25 mouse cellular contexts compared by ENCODE assay signal in the genomic region with DNA sequence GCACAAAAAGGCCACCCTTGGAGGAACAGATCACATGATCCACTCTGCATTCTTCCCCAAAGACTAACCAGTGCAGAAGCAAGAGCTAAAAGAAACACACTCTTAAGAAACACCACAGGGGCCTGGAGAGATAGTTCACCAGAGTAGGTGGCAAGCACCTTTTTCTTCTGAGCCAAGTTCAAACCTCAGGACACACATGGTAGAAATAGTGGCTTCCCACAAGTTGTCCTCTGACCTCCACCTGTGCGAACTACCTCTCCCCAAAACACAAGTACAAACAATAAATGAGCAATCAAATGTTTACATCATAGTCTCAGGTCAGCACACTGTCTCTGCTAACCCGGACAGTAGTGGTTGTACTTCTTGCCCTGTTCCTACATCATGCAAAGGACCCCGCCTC. TPM values are rescaled to one million over a fixed set of nuclear protein-coding genes. Genes with fewer than 3 reads are reported as not detected.
A peak's percentile ranks its signal among the peaks of the same experiment; 100 is the strongest.
DNase-seq lines count a peak whose midpoint lies in the region; ATAC-seq and TF ChIP-seq lines count a peak whose summit lies in the region.
"Had no signal": no experiment of that assay in that cellular context is flagged by ENCODE, and none has a peak within 500 bp of the region (broad histone marks: within the 10 kb centered on the region; RNA-seq: fewer than 3 reads in every experiment).

No protein-coding gene starts in this region.

- 0 out of 2 replicates have a peak overlapping the region, but pooled peaks have one; percentile 9 for H3K27ac ChIP-seq in heart, adult 2 months
- H3K27ac ChIP-seq in heart, embryonic 10.5 days = no peak overlapping the region
- H3K27ac ChIP-seq in liver, adult 2 months (replicated peaks; ENCODE audit: insufficient read depth, low read depth, low read length) = no peak overlapping the region
- no peak overlapping the region for H3K27ac ChIP-seq in liver, embryonic 11.5 days (ENCODE audit: low read depth, low read length)
- H3K27ac ChIP-seq in lung, embryonic 16.5 days (ENCODE audit: low read length) = no peak overlapping the region
- no peak overlapping the region for H3K27ac ChIP-seq in kidney, embryonic 14.5 days (ENCODE audit: low read depth, low read length)
- H3K27ac ChIP-seq: embryonic facial prominence, embryonic 12.5 days; embryonic facial prominence, embryonic 15.5 days; hindbrain, embryonic 12.5 days; hindbrain, embryonic 15.5 days had no signal

- WGBS in heart, adult 2 months = 83% methylated on average over 3 of the region's 3 CpGs
- WGBS in heart, embryonic 10.5 days = 80% methylated on average over 3 of the region's 3 CpGs
- 40% methylated on average over 3 of the region's 3 CpGs for WGBS in liver, adult 2 months
- WGBS in liver, embryonic 11.5 days = 81% methylated on average over 3 of the region's 3 CpGs
- 57% methylated on average over 3 of the region's 3 CpGs for WGBS in lung, embryonic 16.5 days
- WGBS in kidney, embryonic 14.5 days = 85% methylated on average over 3 of the region's 3 CpGs

- H3K9me3 ChIP-seq in heart, embryonic 10.5 days = no peaks in the 10 kb centered on the region
- no peaks in the 10 kb centered on the region for H3K9me3 ChIP-seq in liver, embryonic 11.5 days (ENCODE audit: control insufficient read depth, low read length)
- no peaks in the 10 kb centered on the region for H3K9me3 ChIP-seq in lung, embryonic 16.5 days (ENCODE audit: control insufficient read depth, low read length)
- H3K9me3 ChIP-seq in kidney, embryonic 14.5 days (ENCODE audit: control insufficient read depth, low read length) = no peaks in the 10 kb centered on the region
- H3K9me3 ChIP-seq: embryonic facial prominence, embryonic 12.5 days; embryonic facial prominence, embryonic 15.5 days; hindbrain, embryonic 12.5 days; hindbrain, embryonic 15.5 days had no signal

- intact Hi-C loops in heart, adult 2 months (cut with DNase I) = no loop called here

- H3K4me1 ChIP-seq in heart, adult 2 months (ENCODE audit: control insufficient read depth, insufficient read depth, low read length) = peaks cover 9% of the 10 kb centered on the region
- H3K4me1 ChIP-seq in heart, embryonic 10.5 days = 0 out of 2 replicates have a peak, but pooled peaks cover 4% of the 10 kb centered on the region
- peaks cover 63% of the 10 kb centered on the region for H3K4me1 ChIP-seq in liver, adult 2 months (ENCODE audit: control insufficient read depth, insufficient read depth, low read length)
- H3K4me1 ChIP-seq in liver, embryonic 11.5 days (replicated peaks; ENCODE audit: control insufficient read depth, insufficient read depth, low read length) = no peaks in the 10 kb centered on the region
- H3K4me1 ChIP-seq in lung, embryonic 16.5 days (replicated peaks; ENCODE audit: control insufficient read depth, insufficient read depth, low read length) = peaks cover 29% of the 10 kb centered on the region
- no peaks in the 10 kb centered on the region for H3K4me1 ChIP-seq in kidney, embryonic 14.5 days (ENCODE audit: control insufficient read depth, insufficient read depth, low read length)
- H3K4me1 ChIP-seq: hindbrain, embryonic 12.5 days; hindbrain, embryonic 15.5 days had no signal

- TF ChIP-seq CTCF in heart, adult 2 months (IDR thresholded peaks at IDR 0.05) = no peak
- TF ChIP-seq CTCF in liver, adult 2 months (IDR thresholded peaks at IDR 0.05; ENCODE audit: low read depth, low read length) = no peak

- H3K4me3 ChIP-seq in heart, adult 2 months = no peak overlapping the region
- no peak overlapping the region for H3K4me3 ChIP-seq in heart, embryonic 10.5 days
- H3K4me3 ChIP-seq in liver, adult 2 months (ENCODE audit: insufficient read depth, low read depth, low read length) = no peak overlapping the region
- no peak overlapping the region for H3K4me3 ChIP-seq in liver, embryonic 11.5 days (ENCODE audit: low read depth, low read length)
- no peak overlapping the region for H3K4me3 ChIP-seq in lung, embryonic 16.5 days (ENCODE audit: low read length)
- H3K4me3 ChIP-seq in kidney, embryonic 14.5 days (ENCODE audit: low read length) = no peak overlapping the region
- H3K4me3 ChIP-seq: embryonic facial prominence, embryonic 12.5 days; embryonic facial prominence, embryonic 15.5 days; hindbrain, embryonic 12.5 days; hindbrain, embryonic 15.5 days had no signal

- DNase-seq in heart, adult 2 months = no peak
- DNase-seq in heart, embryonic 10.5 days (ENCODE audit: low spot score) = no peak
- peak; percentile 75 for DNase-seq in liver, adult 2 months (ENCODE audit: extremely low read depth, low read depth, low spot score)
- DNase-seq in liver, embryonic 11.5 days (ENCODE audit: low spot score) = no peak
- DNase-seq in lung, postnatal 4 days = no peak
- DNase-seq: adrenal gland, adult 2 months; adrenal gland, postnatal 14 days; cerebellum, adult 11 months; cerebellum, adult 2 months; cerebellum, adult 9-11 months; cerebellum, postnatal 25 days; forebrain, postnatal 0 days; gastrocnemius, postnatal 10 days had no signal

- no peak for TF ChIP-seq EP300 in heart, adult 2 months (IDR thresholded peaks at IDR 0.05; ENCODE audit: insufficient read depth, low read depth, low read length)

- H3K9ac ChIP-seq in heart, adult 2 months (ENCODE audit: low read depth, low read length) = no peak overlapping the region
- no peak overlapping the region for H3K9ac ChIP-seq in liver, adult 2 months (ENCODE audit: low read depth, low read length)
- H3K9ac ChIP-seq in liver, embryonic 11.5 days (ENCODE audit: low read depth, low read length) = no peak overlapping the region
- H3K9ac ChIP-seq in lung, embryonic 16.5 days (ENCODE audit: low read length) = no peak overlapping the region
- no peak overlapping the region for H3K9ac ChIP-seq in kidney, embryonic 14.5 days (ENCODE audit: low read depth, low read length)
- H3K9ac ChIP-seq: embryonic facial prominence, embryonic 12.5 days; embryonic facial prominence, embryonic 15.5 days; forebrain, postnatal 0 days; hindbrain, embryonic 12.5 days; hindbrain, embryonic 15.5 days had no signal

- no peaks in the 10 kb centered on the region for H3K79me2 ChIP-seq in heart, adult 2 months (replicated peaks; ENCODE audit: control insufficient read depth, insufficient read depth, low read length)
- peaks cover 34% of the 10 kb centered on the region for H3K79me2 ChIP-seq in liver, adult 2 months (ENCODE audit: control insufficient read depth, insufficient read depth, low read length)

- H3K36me3 ChIP-seq in heart, adult 2 months (ENCODE audit: control insufficient read depth, insufficient read depth, low read length) = no peaks in the 10 kb centered on the region
- H3K36me3 ChIP-seq in heart, embryonic 10.5 days = no peaks in the 10 kb centered on the region
- peaks cover 76% of the 10 kb centered on the region for H3K36me3 ChIP-seq in liver, adult 2 months (ENCODE audit: control insufficient read depth, insufficient read depth, low read length)
- H3K36me3 ChIP-seq in liver, embryonic 11.5 days (ENCODE audit: control insufficient read depth, insufficient read depth, low read length) = no peaks in the 10 kb centered on the region
- no peaks in the 10 kb centered on the region for H3K36me3 ChIP-seq in lung, embryonic 16.5 days (ENCODE audit: control insufficient read depth, insufficient read depth, low read length)
- no peaks in the 10 kb centered on the region for H3K36me3 ChIP-seq in kidney, embryonic 14.5 days (ENCODE audit: control insufficient read depth, insufficient read depth, low read length)
- H3K36me3 ChIP-seq: embryonic facial prominence, embryonic 12.5 days; embryonic facial prominence, embryonic 15.5 days; hindbrain, embryonic 12.5 days; hindbrain, embryonic 15.5 days had no signal

- no peaks in the 10 kb centered on the region for H3K27me3 ChIP-seq in heart, adult 2 months (ENCODE audit: control insufficient read depth, insufficient read depth, low read length)
- H3K27me3 ChIP-seq in heart, embryonic 10.5 days (ENCODE audit: insufficient read depth, poor library complexity, severe bottlenecking) = peaks cover 8% of the 10 kb centered on the region; the same call in 1 of the 2 replicates
- no peaks in the 10 kb centered on the region for H3K27me3 ChIP-seq in liver, adult 2 months (ENCODE audit: control insufficient read depth, insufficient read depth, low read length)
- H3K27me3 ChIP-seq in liver, embryonic 11.5 days (replicated peaks; ENCODE audit: control insufficient read depth, insufficient read depth, low read length) = no peaks in the 10 kb centered on the region
- no peaks in the 10 kb centered on the region for H3K27me3 ChIP-seq in lung, embryonic 16.5 days (ENCODE audit: control insufficient read depth, insufficient read depth, low read depth, low read length)
- H3K27me3 ChIP-seq in kidney, embryonic 14.5 days (ENCODE audit: control insufficient read depth, insufficient read depth, low read length) = no peaks in the 10 kb centered on the region
- H3K27me3 ChIP-seq: embryonic facial prominence, embryonic 12.5 days; embryonic facial prominence, embryonic 15.5 days; hindbrain, embryonic 12.5 days; hindbrain, embryonic 15.5 days had no signal

- TF ChIP-seq POLR2A in heart, adult 2 months (IDR thresholded peaks at IDR 0.05; ENCODE audit: insufficient read depth, low read depth, low read length) = no peak
- TF ChIP-seq POLR2A in liver, adult 2 months (IDR thresholded peaks at IDR 0.05; ENCODE audit: extremely low read depth, insufficient read depth, low read length) = no peak

- H3K4me2 ChIP-seq in liver, embryonic 11.5 days = no peak overlapping the region
- no peak overlapping the region for H3K4me2 ChIP-seq in lung, embryonic 16.5 days (ENCODE audit: low read depth, low read length)
- H3K4me2 ChIP-seq in kidney, embryonic 14.5 days (replicated peaks; ENCODE audit: low read depth, low read length) = no peak overlapping the region
- H3K4me2 ChIP-seq: embryonic facial prominence, embryonic 12.5 days; embryonic facial prominence, embryonic 15.5 days; hindbrain, embryonic 12.5 days; hindbrain, embryonic 15.5 days had no signal

- ATAC-seq in liver, embryonic 11.5 days (replicated peaks; ENCODE audit: low FRiP score) = no peak
- peak; percentile 55 for ATAC-seq in lung, embryonic 16.5 days (ENCODE audit: low read depth)
- ATAC-seq in kidney, embryonic 14.5 days (ENCODE audit: low FRiP score, low TSS enrichment) = no peak
- ATAC-seq: CD4-positive, CD25-positive, alpha-beta regulatory T cell, adult 4 months; forebrain, embryonic 14.5 days; forebrain, postnatal 0 days had no signal

RNA-seq across cellular contexts. Expression of a gene that starts 45.5 kb away (rescaled TPM):
- 10 to 100 TPM in 1 of 2 experiments, 1 to 10 TPM in 1; 4.9 to 10.5 TPM for total RNA-seq in heart, adult 2 months (2021)
- 4.4 and 7.0 TPM in 2 replicates for polyA plus RNA-seq in heart, adult 2 months (2012; rRNA removed)
- 1.9 and 3.1 TPM in 2 replicates for polyA plus RNA-seq in heart, embryonic 10.5 days (2016; fragmentation: Nextera tagmentation; extraction: Ambion mirVana)
- 193 and 198 TPM in 2 replicates for total RNA-seq in liver, adult 2 months (2014; rRNA removed)
- polyA plus RNA-seq in liver, adult 2 months (2012; rRNA removed) = 117 and 215 TPM in 2 replicates
- polyA plus RNA-seq in liver, embryonic 11.5 days (2014; fragmentation: Nextera tagmentation; extraction: Ambion mirVana) = 2.4 and 3.7 TPM in 2 replicates
- 5.4 and 6.2 TPM in 2 replicates for polyA plus RNA-seq in lung, embryonic 16.5 days (2015; fragmentation: Nextera tagmentation; extraction: Ambion mirVana)
- 5.7 and 6.0 TPM in 2 replicates for polyA plus RNA-seq in kidney, embryonic 14.5 days (2014; fragmentation: Nextera tagmentation; extraction: Ambion mirVana)
- total RNA-seq: common myeloid progenitor, adult 5-6 weeks; granulocyte monocyte progenitor cell, adult 5-6 weeks; hematopoietic stem cell, adult 5-6 weeks; MEL had no signal

Comparison
In these comparisons a context has a peak if more than half of its experiments do, and no peak if none do; other contexts are left out.
1. RNA of a gene that starts 45.5 kb away (polyA plus RNA-seq): 117 to 215 TPM in liver, adult 2 months; 5.7 to 6.0 TPM in kidney, embryonic 14.5 days, 5.4 to 6.2 TPM in lung, embryonic 16.5 days, 4.4 to 7.0 TPM in heart, adult 2 months, 1.9 to 3.1 TPM in heart, embryonic 10.5 days and 2.4 to 3.7 TPM in liver, embryonic 11.5 days; every median in the first group is over 10 times any median in the second.